Mouse (Mus musculus): Measurements from ENCODE around the gene Gpr84.
"Not testable (repeated sequence)": the region's sequence is repeated elsewhere in the genome, so short reads cannot be mapped to it uniquely, and the experiment has no call there.

Gene Gpr84

GRCm38 (mm10) chr15:103285778-103286417, 24.5 kb downstream of the Gpr84 start:
- DNase-seq (ENCODE audit: low spot score) = no peak

GRCm38 (mm10) chr15:103284647-103285046, 25.8 kb downstream of the Gpr84 start:
- DNase-seq (ENCODE audit: low spot score) = no peak

DNA sequence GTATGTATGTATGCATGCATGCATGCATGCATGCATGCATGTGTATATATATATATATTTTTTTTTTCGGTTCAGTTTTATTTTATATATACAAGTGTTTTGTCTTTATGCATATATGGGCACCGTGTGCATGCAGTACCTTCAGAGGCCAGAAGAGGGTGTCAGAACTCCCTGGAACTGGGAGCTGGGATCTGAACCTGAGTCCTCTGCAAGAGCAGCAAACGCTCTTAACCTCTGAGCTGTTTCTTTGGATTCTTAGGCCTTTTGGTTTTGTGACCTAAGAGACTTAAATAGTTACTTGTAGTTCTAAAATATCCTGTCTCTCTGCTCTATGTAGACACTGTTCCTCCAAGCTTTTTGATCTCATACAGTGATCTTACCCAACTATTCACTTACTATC, 26.3 kb downstream of the Gpr84 start:
- no peak for DNase-seq (ENCODE audit: low spot score)

GRCm38 (mm10) chr15:103281465-103282205, 28.8 kb downstream of the Gpr84 start:
- no peak for DNase-seq (ENCODE audit: low spot score)

- peak; percentile 66 for DNase-seq (ENCODE audit: low spot score)
Observed at GRCm38 (mm10) chr15:103280817-103281464, 29.5 kb downstream of the Gpr84 start.

DNA sequence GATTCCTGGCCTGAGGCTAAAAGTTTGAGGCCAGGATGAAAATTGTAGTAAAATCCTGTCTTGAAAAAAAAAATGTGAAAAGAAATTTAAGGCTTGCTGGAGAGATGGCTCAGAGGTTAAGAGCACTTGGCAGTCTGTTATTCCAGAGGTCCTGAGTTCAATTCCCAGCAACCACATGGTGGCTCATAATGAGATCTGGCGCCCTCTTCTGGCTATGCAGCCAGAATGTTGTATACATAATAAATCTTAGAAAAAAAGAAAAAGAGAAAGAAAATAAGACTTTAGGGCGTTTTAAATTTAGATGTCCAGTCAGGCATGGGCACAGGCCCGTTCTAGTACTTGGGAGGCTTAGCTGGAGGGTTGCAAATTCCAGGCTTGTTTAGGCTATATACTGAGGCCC, 30.7 kb downstream of the Gpr84 start:
- no peak for DNase-seq (ENCODE audit: low spot score)

GRCm38 (mm10) chr15:103277949-103278348, 32.5 kb downstream of the Gpr84 start:
- no peak for DNase-seq (ENCODE audit: low spot score)

- DNase-seq (ENCODE audit: low spot score) = not testable (repeated sequence)
Observed at GRCm38 (mm10) chr15:103275943-103276342, 34.5 kb downstream of the Gpr84 start.

DNA sequence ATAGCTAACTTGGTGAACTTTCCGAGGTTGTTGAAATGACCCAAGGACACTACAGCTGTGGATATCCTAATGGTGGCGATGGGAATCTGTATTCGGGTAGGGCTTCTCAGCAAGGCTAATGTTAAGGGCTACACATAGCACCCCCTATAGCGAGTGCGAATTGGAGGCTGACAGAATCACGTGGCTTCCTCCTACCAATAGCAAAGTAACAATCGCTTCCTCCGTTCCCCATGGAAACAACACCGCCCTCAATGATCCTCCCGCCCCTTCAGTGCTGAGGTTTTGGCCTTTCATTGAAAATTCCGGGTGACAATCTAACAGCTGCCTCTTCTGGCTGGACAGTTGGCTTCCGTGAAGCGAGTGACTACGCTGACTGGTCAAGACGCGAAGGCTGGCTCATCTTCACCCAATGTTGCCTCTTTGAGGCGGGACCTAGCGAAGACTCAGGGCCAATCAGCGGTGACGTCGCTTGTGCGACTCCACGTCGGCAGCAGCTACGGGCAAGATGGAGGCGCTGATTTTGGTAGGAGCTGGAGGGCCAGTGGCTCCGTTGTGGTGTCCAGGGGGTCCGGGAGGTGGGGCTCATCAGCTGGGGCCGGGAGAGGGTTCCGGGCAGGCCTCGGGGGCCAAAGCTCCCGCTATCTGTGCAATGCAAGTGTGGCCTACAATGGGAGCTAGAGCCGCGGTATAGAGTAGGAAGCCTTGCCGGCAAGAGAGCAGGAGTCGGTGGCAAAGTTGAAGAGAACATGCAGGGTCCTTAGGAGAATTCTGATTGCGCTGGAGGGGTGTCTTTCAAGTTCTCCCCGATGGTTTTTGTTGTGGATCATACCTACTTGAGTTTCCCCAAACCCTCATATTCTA, 37.8 kb downstream of the Gpr84 start, which contains the start of gene Copz1:
TSS of gene Copz1 (plus strand) at position 296 of the 861 bp plus-strand sequence.
- peak; percentile 98 for DNase-seq (ENCODE audit: low spot score)

DNA sequence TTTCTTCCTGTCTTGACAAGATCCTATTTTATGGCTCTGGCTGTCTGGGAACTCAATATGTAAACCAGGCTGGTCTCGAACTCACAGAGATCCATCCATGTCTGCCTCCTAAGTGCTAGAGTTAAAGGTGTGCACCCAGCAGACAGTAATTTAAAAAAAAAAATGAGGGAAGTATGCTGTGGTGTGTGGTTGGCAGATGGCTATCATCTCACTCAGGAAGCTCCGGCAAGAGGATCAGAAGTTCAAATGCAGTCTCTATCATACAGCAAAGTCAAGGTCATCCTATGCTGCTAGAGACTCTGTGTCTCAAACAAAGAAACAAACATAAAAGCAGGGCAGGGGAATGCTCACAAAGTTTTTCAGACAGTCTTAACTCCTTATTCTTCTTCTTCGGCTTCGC, 41.5 kb downstream of the Gpr84 start:
- no peak for DNase-seq (ENCODE audit: low spot score)

DNA sequence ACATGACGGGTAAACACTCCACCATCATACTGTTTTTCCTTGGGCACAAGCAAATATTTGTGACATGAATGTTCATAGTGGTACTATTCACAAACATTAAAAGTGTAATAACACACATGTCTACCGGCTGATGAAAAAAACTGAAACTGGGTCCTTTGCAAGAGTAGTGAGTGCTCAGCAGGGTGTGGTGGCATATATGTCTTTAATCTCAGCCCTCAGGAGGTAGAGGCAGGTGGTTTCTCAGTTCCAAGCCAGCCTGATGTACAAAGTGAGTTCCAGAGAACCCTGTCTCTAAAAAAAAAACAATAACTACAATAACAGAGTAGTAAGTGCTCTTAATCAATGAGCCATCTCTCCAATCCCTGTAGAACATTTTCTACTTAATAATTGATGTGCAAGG, 45.6 kb downstream of the Gpr84 start:
- no peak for DNase-seq (ENCODE audit: low spot score)

GRCm38 (mm10) chr15:103259989-103260388, 50.4 kb downstream of the Gpr84 start:
- no peak for DNase-seq (ENCODE audit: low spot score)

DNA sequence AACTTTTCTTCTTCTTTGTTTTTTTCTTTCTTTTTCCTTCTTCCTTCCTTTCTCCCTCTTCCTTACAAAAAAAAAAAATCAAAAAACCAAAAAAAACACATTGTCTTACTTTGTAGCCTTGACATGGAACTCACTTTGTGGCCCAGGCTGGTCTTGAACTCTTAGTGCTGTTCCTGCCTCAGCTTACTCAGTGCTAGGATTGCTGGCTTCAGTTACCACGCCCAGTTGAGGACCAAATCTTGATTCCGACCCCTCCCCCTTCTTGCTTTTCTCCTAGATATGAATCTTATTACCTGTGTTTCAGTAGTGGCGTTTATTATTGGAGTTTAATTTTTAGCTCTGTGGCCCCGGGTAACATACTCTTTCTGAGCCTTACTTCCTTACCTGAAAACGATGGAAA, 51.2 kb downstream of the Gpr84 start:
- no peak for DNase-seq (ENCODE audit: low spot score)
